15 mouse cellular contexts compared by ENCODE assay signal in the genomic region with DNA sequence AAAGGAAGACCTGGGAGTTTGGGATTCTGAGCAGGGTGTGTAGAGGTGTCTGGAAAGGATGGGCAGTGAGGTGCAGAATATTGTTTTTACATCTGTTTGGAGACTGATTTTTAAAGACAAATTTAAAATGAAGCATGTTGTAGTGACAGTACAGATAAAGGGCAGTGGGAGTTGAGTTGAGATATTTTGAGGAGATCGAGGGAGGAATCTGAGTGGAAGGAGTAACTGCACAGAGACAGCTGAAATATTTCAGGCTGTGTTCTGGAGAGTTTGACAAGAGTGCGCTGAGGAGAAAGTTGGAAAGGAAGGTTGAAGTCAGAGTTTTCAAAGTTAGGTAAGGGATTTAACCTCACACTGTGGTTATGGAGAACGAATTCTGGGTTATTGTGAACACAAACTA.
"Had no signal": no experiment of that assay in that cellular context is flagged by ENCODE, and none has a peak within 500 bp of the region (broad histone marks: within the 10 kb centered on the region; RNA-seq: fewer than 3 reads in every experiment).

No protein-coding gene starts in this region.

- H3K27ac ChIP-seq: left cerebral cortex, adult 2 months; limb, embryonic 10.5 days; liver, embryonic 15.5 days; midbrain, embryonic 13.5 days; neural tube, embryonic 15.5 days; stomach, embryonic 15.5 days had no signal

- ATAC-seq: lung, postnatal 0 days; midbrain, embryonic 13.5 days had no signal

- H3K4me1 ChIP-seq: limb, embryonic 10.5 days; liver, embryonic 15.5 days; midbrain, embryonic 13.5 days; neural tube, embryonic 15.5 days had no signal

- H3K4me3 ChIP-seq: left cerebral cortex, adult 2 months; limb, embryonic 10.5 days; liver, embryonic 15.5 days; midbrain, embryonic 13.5 days; myocyte; neural tube, embryonic 15.5 days; stomach, embryonic 15.5 days had no signal

- H3K27me3 ChIP-seq: liver, embryonic 15.5 days; midbrain, embryonic 13.5 days; neural tube, embryonic 15.5 days; stomach, embryonic 15.5 days had no signal

- H3K9ac ChIP-seq: liver, embryonic 15.5 days; midbrain, embryonic 13.5 days; neural tube, embryonic 15.5 days; stomach, embryonic 15.5 days had no signal

- DNase-seq: kidney, adult 18-20 months; kidney, postnatal 14 days; lung, adult 2 months; lung, postnatal 36 days; spleen, adult 18-20 months; thymus, postnatal 4 days had no signal

- H3K9me3 ChIP-seq: limb, embryonic 10.5 days; liver, embryonic 15.5 days; midbrain, embryonic 13.5 days; neural tube, embryonic 15.5 days; stomach, embryonic 15.5 days had no signal

- H3K4me2 ChIP-seq: liver, embryonic 11.5 days; liver, embryonic 15.5 days; midbrain, embryonic 13.5 days; neural tube, embryonic 15.5 days; stomach, embryonic 15.5 days had no signal
